Mouse (Mus musculus) adipocyte (in vitro differentiated cells): ENCODE measurements at regions not wholly inside any gene's neighbourhood (a gene's known extent, or its start where the extent isn't known, plus 50 kb on each side); places are given as distances from the start of the nearest gene placed in this dataset.

ENCODE experiments used
- DNase-seq: peaks from one replicate; pipeline ENCODE4 v3.0.0-alpha.2; 2016; ENCODE audit warnings: low spot score

DNA sequence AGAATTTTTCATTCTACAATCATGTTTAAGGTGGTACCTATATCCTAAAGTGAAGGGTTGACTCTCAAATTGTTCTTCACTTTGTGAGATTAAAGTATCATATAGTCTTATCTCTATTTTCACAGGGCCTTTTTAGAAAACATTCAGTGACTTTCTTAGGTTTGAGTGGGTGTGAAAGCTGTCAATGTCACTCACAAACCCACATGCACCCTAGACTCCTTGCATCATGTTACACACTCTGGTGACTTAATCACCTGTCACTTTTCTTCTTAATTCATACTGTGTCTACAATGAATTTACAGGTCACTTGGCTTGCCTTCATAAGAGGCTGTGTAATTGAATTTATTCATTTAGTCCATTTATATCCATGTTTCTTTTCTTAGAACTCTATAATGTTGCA is 1026.8 kb upstream of the Alcam start:
- DNase-seq: no peak

DNA sequence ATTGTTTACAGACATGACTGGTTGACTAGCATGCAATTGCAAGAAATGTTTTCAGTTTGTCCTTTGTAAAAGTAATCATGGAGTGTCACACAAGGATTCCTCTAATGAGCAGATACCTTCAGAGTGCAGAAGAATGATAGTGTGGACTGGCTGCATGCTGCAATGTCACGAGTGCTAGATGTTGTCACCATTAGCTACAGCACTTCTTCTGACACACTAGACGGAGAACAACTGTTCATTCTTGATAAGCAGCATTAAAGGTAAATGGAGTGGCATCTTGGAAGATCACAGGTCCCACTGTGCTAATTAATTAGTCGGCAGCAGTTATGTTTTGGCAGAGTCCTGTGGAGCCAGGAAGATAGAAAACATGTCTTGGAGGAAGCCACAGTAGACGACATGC is 985.6 kb upstream of the Alcam start:
- no peak for DNase-seq

DNA sequence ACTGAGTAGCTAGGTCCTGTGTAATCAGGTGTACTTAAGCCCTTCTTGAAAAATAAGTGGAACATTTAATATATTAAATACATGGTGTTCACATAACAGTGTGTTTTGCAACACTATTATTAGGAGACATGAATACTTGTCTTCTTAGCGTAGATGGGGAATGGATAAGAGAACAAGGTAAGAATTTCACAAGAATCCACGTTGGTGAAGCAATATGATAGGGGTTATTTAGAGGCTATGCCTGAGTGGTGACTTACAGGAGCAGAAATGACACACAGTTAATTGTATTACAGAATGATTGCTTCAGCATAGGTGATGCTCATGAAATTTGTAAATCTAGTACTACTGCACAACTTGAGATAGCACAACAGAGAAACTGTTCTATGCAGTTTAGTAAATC is 964.5 kb upstream of the Alcam start:
- no peak for DNase-seq

GRCm38 (mm10) chr16:53385176-53385575 is 931.3 kb upstream of the Alcam start:
- no peak for DNase-seq

DNA sequence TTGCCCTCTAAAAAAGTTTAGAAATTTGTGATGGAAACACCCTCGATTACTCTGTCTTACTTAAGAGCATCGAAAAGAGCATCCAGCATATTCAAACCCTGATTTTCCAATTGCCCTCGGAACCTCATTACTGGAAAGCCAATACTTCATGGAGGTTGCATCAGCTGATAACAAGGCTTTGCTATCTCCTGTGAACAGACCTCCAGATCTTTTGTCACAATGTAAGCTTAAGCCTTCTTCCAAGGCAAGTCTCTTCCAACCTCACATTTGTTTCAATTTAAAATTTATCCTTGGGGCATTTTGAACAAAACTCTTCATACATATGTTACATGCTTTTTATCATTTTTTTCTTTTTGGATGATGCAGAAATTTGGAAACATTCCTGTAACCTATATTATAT is 888.3 kb upstream of the Alcam start:
- DNase-seq: no peak

GRCm38 (mm10) chr16:53326353-53326752 is 872.5 kb upstream of the Alcam start:
- no peak for DNase-seq

DNA sequence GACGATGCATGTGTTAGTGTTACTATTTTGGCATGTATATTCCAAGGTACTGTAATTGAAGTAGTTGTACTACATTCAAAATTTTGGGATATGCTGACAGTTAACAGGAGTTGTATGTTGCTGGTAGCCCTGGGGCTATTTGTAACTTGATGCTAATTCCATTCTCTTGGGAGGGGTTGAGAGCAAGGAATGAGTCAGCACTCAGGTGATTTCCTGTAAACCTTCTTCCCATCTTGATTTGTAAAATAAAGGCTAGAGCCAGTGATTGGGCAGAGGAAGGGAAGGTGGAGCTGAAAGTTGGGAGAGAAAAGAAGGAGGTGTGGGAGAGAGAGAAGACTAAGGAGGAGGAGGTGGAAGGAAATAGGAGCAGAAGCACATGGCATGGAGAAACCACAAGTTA is 838.2 kb upstream of the Alcam start:
- no peak for DNase-seq

DNA sequence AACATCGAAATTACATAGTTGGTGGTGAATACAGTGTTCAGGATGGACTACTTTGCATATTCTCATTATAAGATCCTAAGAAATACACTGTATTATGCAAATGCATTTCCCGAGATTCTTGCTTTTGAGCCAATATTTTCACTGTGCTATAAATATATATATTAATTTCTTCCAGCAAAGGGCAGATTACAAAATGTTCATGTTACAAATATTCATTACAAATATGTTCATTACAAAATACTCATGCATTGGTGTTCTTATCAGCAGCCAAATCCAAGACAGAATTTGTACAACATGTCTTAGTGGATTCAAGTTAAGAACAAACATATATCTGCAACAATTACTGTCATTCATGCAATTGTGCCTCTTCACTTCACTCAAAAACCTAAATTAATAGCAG is 828.1 kb upstream of the Alcam start:
- no peak for DNase-seq

- peak; percentile 81 for DNase-seq
Measured at GRCm38 (mm10) chr16:53266116-53266515, 812.2 kb upstream of the Alcam start.

GRCm38 (mm10) chr16:53245365-53245764 is 791.5 kb upstream of the Alcam start:
- DNase-seq: no peak

GRCm38 (mm10) chr16:53242126-53242537 is 788.3 kb upstream of the Alcam start:
- DNase-seq: no peak

DNA sequence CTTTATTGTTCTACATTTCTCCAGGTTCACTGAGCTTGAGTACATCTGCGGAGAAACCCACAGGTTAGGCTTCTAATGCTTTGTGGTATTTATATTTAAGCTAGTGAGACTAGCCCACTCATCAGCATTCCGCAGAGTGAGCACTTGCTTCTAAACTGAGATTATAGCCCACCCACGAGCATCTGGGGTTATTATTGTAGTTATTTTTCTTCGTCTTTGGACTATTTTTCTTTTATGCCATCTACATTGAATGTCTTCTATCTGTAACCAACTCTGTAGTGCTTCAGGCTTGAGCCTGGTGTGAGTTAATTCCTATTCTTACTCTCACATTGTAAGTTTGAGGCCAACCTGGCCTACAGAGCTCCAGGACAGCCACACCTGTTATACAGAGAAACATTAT is 765.0 kb upstream of the Alcam start:
- DNase-seq: no peak

DNA sequence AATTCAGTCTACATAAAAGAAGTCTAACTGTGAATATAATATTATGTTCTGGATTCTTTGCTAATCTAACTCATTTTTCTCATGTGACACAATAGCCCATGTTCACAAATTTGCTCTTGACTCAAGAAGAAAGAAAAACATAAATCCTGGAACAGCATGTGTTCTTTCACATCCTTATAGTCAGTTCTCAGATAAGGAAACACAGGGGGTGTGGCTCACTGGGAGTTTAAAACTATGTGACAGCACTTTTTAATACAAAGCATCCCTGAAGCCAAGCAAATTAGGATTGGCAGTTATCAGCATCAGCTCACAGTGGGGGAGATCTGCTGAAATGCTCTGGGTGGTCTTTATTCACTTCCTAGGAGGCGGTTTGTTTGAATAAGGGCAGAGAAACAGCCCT is 747.6 kb upstream of the Alcam start:
- no peak for DNase-seq

DNA sequence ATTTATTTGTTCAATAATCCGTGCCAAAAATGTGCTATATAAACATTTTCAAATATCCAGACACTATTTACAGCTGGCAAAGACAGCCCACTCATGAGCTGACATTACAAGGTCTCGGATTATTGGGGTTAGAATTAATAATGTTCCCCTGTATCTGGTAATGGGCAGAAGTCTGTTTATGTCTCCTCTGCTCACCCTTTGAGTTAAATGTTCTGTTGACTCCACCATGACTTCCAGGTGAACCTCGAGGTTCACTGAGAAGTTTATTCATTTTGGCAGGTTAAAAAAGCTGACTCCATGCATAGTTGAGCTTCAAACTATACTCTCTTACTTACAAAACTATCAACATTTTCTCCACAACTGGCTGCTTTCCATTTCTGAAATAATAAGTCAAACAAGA is 732.6 kb upstream of the Alcam start:
- no peak for DNase-seq

DNA sequence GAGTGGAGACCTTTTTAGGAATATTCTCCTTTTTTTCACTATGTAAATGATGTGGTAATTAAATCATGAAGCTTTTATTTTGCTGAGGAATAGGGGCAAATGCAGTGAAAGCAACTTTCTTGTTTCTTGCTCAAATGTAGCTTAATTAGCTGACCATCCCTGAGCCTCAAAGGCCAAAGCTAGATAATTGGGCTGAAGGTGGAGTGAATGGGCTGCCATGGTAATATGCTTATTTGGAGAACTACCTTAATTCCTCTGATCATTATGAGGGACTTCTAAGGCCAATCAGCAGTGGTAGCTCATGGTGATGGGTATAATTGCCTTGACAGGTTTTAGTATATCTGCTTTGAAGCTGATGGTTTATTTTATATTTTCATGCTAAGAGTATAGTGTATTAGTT is 702.5 kb upstream of the Alcam start:
- no peak for DNase-seq

DNA sequence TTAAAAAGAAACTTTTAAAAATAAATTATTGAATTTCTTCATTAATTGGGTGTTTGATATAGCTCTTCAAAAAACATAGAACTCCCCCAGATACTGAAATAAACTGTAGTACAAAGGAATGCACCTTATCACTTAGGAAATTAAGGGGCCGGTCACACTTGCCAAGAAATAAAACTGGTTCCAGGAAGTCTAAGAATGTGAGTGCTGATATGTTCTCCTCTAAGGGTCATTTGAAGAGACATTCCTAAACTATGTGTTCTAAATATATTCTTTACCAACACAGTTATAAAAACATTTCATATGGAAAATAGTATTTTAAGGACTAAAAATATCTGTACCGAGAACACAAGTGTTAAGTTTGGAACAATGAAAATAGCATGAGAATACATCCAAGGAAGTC is 676.8 kb upstream of the Alcam start:
- no peak for DNase-seq

- no peak for DNase-seq
Measured at GRCm38 (mm10) chr16:53108726-53109125, 654.9 kb upstream of the Alcam start.

GRCm38 (mm10) chr16:53095396-53095929 is 641.6 kb upstream of the Alcam start:
- DNase-seq: no peak

GRCm38 (mm10) chr16:53073856-53074568 is 620.1 kb upstream of the Alcam start:
- DNase-seq: no peak

- DNase-seq: no peak
Measured at GRCm38 (mm10) chr16:53071887-53072682, 618.2 kb upstream of the Alcam start.

DNA sequence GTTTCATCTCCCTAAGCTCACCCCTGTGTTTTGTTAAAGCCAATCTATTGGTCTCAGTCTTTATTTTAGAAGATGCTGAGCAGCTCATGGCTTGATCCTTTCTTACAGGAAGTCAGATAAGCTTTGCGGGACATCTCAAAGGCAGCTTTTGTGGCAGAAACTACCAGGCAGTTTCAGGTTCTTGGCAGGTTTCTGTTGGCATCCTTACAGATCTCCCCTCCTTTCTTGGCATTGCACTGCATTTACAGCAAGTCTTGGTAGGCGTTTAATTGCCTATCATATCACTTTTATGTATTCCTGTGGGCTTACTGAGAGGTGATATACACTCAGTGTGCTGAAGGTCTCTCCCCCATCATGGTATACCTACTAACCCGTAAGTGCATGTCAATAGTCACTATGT is 610.3 kb upstream of the Alcam start:
- no peak for DNase-seq

GRCm38 (mm10) chr16:53063061-53063460 is 609.2 kb upstream of the Alcam start:
- DNase-seq: no peak

GRCm38 (mm10) chr16:53026056-53026455 is 572.2 kb upstream of the Alcam start:
- no peak for DNase-seq
